Mouse (Mus musculus) cerebellum, adult 2 months (tissue): Measurements from ENCODE around the gene Pygm.

Source experiments
- CTCF ChIP-seq: fragments of 200-500 bp; IDR thresholded peaks from 2 replicates; pipeline ENCODE4 v1.5.1; 2011; ENCODE audit warnings: low read depth, mild to moderate bottlenecking, control low read depth, low read length, moderate library complexity, borderline replicate concordance; ENCODE audit not compliant: insufficient read depth
- POLR2A ChIP-seq: fragments of 200-500 bp; IDR thresholded peaks from 2 replicates; pipeline ENCODE4 v1.6.1; 2011; ENCODE audit warnings: low read length, control low read depth, borderline replicate concordance; ENCODE audit not compliant: insufficient read depth

- TF ChIP-seq CTCF (no peak), POLR2A (no peak)
These were observed 35.7 kb downstream of the Pygm start for GRCm38 (mm10) chr19:6419805-6420310.
